Mouse (Mus musculus): ENCODE measurements around the gene Rnf11. TPM values are rescaled to one million over a fixed set of nuclear protein-coding genes. Genes with fewer than 3 reads are reported as not detected.

Rnf11 gene
- polyA plus RNA-seq, 1 experiment = 57.5 TPM

DNA sequence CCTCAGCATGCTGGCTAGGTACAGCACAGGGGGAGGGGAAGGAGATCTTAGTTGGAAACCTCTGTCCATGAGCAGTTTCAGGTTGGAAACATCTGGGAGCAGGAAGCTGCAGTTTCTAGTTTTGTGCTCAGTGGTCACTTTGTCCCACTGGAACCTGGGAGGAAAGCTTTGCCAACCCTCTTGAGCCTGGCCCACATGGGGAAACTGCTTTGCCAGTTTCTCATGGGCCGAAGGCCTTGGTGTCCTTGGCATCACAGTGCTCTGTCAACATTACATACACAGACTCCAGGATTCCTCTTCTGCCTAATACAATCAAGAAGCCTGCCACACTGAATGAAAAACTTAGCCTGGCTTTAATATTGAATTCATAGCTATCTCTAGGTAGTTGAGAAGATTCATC is 1.8 kb downstream of the Rnf11 start:
- DNase-seq = no peak
- Histone ChIP-seq H3K4me1 (ENCODE audit: control insufficient read depth, insufficient read depth, low read length) (0 out of 2 replicates have a peak, but pooled peaks cover under 1% of the 10 kb centered on the region), H3K36me3 (ENCODE audit: control insufficient read depth, insufficient read depth, low read length) (no peaks in the 10 kb centered on the region), H3K4me3 (ENCODE audit: insufficient read depth, low read depth, low read length) (no peak overlapping the region), H3K27me3 (replicated peaks; ENCODE audit: control insufficient read depth, insufficient read depth, low read length) (no peaks in the 10 kb centered on the region), H3K27ac (ENCODE audit: insufficient read depth, low read depth, low read length) (no peak overlapping the region)
- 84% methylated on average over 1 of the region's 1 CpGs for WGBS
- TF ChIP-seq POLR2A (IDR thresholded peaks at IDR 0.05; ENCODE audit: low read depth, low read length) (no peak), CTCF (conservative IDR thresholded peaks at IDR 0.05; ENCODE audit: insufficient read depth, insufficient read length, low read depth, low read length) (no peak)

DNA sequence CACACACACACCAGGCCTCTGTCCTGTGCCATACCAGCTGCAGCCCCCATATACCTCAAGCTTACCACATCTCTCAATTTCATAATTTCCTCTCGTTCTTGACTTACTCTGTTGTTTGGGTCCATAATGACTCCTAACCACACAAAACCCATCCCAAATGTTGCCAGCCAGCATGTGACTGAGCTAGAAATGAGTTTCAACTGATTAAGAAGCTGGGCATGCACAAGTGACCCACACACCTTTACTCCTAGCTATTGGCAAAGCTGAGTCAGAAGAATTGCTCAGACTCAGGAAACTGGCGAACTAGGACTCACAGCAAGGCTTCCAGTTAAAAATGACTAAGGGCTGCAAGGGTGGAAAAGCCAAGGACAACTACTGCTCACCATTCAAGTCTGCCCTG is 3.1 kb downstream of the Rnf11 start:
- H3K36me3 ChIP-seq (ENCODE audit: control insufficient read depth, insufficient read depth, low read length) = no peaks in the 10 kb centered on the region
- DNase-seq = no peak
- peaks cover 4% of the 10 kb centered on the region; the same call in 1 of the 2 replicates for H3K4me1 ChIP-seq (ENCODE audit: control insufficient read depth, insufficient read depth, low read length)
- 84% methylated on average over 2 of the region's 2 CpGs for WGBS
- H3K27ac ChIP-seq (ENCODE audit: insufficient read depth, low read depth, low read length) = no peak overlapping the region
- TF ChIP-seq CTCF (conservative IDR thresholded peaks at IDR 0.05; ENCODE audit: insufficient read depth, insufficient read length, low read depth, low read length) (no peak), POLR2A (IDR thresholded peaks at IDR 0.05; ENCODE audit: low read depth, low read length) (no peak)
- H3K4me3 ChIP-seq (ENCODE audit: insufficient read depth, low read depth, low read length) = no peak overlapping the region
- no peaks in the 10 kb centered on the region for H3K27me3 ChIP-seq (replicated peaks; ENCODE audit: control insufficient read depth, insufficient read depth, low read length)

DNA sequence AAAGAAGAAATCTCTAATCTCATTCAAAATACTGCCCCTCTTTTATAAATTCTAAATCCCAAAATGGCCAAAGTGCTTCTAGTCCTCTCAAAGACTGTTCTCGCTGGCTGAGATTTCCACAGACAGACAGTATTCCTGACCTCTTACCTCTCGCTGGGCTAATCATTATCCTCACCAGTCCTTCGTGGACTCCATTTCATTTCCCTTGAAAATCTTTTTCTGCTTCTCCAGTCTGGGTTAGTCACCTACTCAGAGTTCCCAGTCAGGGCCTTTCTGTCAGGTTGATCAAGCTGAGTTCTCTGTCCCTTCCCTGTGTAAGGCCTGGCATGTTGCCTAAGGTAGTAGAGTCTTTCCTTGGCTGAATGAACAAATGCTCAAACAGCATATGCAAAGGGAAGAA is 7.1 kb downstream of the Rnf11 start:
- peak overlapping the region; percentile 97 for H3K27ac ChIP-seq (ENCODE audit: insufficient read depth, low read depth, low read length)
- no peak for TF ChIP-seq CTCF (conservative IDR thresholded peaks at IDR 0.05; ENCODE audit: insufficient read depth, insufficient read length, low read depth, low read length)
- no peak for TF ChIP-seq POLR2A (IDR thresholded peaks at IDR 0.05; ENCODE audit: low read depth, low read length)
- no peaks in the 10 kb centered on the region for H3K27me3 ChIP-seq (replicated peaks; ENCODE audit: control insufficient read depth, insufficient read depth, low read length)

GRCm38 (mm10) chr4:109476554-109477014 is 7.9 kb downstream of the Rnf11 start:
- no peaks in the 10 kb centered on the region for H3K36me3 ChIP-seq (ENCODE audit: control insufficient read depth, insufficient read depth, low read length)
- peaks cover 17% of the 10 kb centered on the region for H3K4me1 ChIP-seq (ENCODE audit: control insufficient read depth, insufficient read depth, low read length)
- no peaks in the 10 kb centered on the region for H3K27me3 ChIP-seq (replicated peaks; ENCODE audit: control insufficient read depth, insufficient read depth, low read length)
- WGBS = 2% methylated on average over 39 of the region's 39 CpGs
- DNase-seq = peak; percentile 96
- peak overlapping the region; percentile 68 for H3K4me3 ChIP-seq (ENCODE audit: insufficient read depth, low read depth, low read length)
- TF ChIP-seq CTCF (conservative IDR thresholded peaks at IDR 0.05; ENCODE audit: insufficient read depth, insufficient read length, low read depth, low read length) (peak; percentile 24; the same call in 1 of the 2 replicates), POLR2A (IDR thresholded peaks at IDR 0.05; ENCODE audit: low read depth, low read length) (peak; percentile 46)
- H3K27ac ChIP-seq (ENCODE audit: insufficient read depth, low read depth, low read length) = peak overlapping the region; percentile 76

More for the DNA sequence above, 7.1 kb downstream of the Rnf11 start:
- peak; percentile 80 for DNase-seq
- Histone ChIP-seq H3K4me3 (ENCODE audit: insufficient read depth, low read depth, low read length) (no peak overlapping the region), H3K36me3 (ENCODE audit: control insufficient read depth, insufficient read depth, low read length) (no peaks in the 10 kb centered on the region), H3K4me1 (ENCODE audit: control insufficient read depth, insufficient read depth, low read length) (peaks cover 9% of the 10 kb centered on the region)
- 65% methylated on average over 3 of the region's 3 CpGs for WGBS

DNA sequence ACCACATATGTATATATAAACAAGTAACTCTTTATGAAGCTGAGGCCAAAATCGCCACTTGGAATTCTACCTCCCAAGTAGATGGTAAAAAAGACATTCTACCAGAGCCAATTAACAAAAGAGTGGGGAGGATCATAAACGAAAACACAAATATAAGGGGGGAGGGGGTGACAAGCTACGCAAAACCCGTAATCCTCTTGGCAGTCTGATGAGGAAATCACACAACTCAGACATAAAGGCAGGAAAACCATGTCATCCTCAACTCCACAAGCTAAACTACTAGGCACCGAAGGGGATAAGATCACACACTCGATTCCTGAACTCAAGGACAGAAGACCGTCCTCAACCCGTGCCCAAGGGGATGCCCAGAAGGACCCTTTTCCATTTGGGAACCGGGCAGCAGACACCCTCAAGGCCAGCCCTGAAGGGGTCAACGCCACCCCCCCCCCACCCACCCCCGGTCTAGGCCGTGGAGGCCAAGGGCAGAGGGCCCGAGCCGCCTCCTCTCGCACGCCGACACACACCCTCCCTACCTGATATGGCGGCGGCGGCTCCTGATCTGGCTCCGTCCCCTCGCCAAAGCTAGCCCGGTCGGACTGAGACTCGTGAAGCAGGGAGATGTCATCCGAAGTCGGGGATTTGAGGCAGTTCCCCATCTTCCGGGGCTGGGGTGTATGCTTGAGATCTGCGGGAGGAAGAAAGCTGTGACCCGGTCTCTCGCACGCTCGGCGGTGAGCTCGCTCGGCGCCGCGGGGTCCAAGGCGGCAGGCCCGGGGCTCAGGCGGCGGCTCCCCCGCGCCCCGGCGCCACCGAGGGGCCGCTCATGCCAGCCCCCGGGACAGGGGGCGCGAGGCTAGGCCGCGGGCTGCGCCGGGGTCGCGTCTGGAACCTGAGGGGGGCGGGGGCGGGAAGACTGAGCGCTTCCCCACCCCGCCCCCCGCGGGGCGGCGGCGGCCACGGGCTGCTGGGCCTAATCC is 8.7 kb downstream of the Rnf11 start:
- under 1% methylated on average over 61 of the region's 68 CpGs for WGBS

GRCm38 (mm10) chr4:109475078-109475477 is 9.4 kb downstream of the Rnf11 start:
- TF ChIP-seq POLR2A (IDR thresholded peaks at IDR 0.05; ENCODE audit: low read depth, low read length) = no peak
- no peak for TF ChIP-seq CTCF (conservative IDR thresholded peaks at IDR 0.05; ENCODE audit: insufficient read depth, insufficient read length, low read depth, low read length)
- Histone ChIP-seq H3K27ac (ENCODE audit: insufficient read depth, low read depth, low read length) (peak overlapping the region; percentile 23; the same call in 1 of the 2 replicates), H3K4me1 (ENCODE audit: control insufficient read depth, insufficient read depth, low read length) (peaks cover 18% of the 10 kb centered on the region)

More for the DNA sequence above, 8.7 kb downstream of the Rnf11 start:
- DNase-seq = peak; percentile 54
- TF ChIP-seq POLR2A (IDR thresholded peaks at IDR 0.05; ENCODE audit: low read depth, low read length) = no peak
- no peak for TF ChIP-seq CTCF (conservative IDR thresholded peaks at IDR 0.05; ENCODE audit: insufficient read depth, insufficient read length, low read depth, low read length)
- Histone ChIP-seq H3K36me3 (ENCODE audit: control insufficient read depth, insufficient read depth, low read length) (no peaks in the 10 kb centered on the region), H3K27ac (ENCODE audit: insufficient read depth, low read depth, low read length) (peak overlapping the region; percentile 83), H3K27me3 (replicated peaks; ENCODE audit: control insufficient read depth, insufficient read depth, low read length) (no peaks in the 10 kb centered on the region), H3K4me1 (ENCODE audit: control insufficient read depth, insufficient read depth, low read length) (peaks cover 18% of the 10 kb centered on the region), H3K4me3 (ENCODE audit: insufficient read depth, low read depth, low read length) (peak overlapping the region; percentile 68)

GRCm38 (mm10) chr4:109472566-109472965 is 12.0 kb downstream of the Rnf11 start:
- Histone ChIP-seq H3K36me3 (ENCODE audit: control insufficient read depth, insufficient read depth, low read length) (no peaks in the 10 kb centered on the region), H3K27me3 (replicated peaks; ENCODE audit: control insufficient read depth, insufficient read depth, low read length) (no peaks in the 10 kb centered on the region), H3K4me1 (ENCODE audit: control insufficient read depth, insufficient read depth, low read length) (peaks cover 17% of the 10 kb centered on the region), H3K4me3 (ENCODE audit: insufficient read depth, low read depth, low read length) (no peak overlapping the region), H3K27ac (ENCODE audit: insufficient read depth, low read depth, low read length) (peak overlapping the region; percentile 92)
- 68% methylated on average over 3 of the region's 3 CpGs for WGBS
- peak; percentile 67 for DNase-seq
- TF ChIP-seq CTCF (conservative IDR thresholded peaks at IDR 0.05; ENCODE audit: insufficient read depth, insufficient read length, low read depth, low read length) = no peak

More at GRCm38 (mm10) chr4:109475078-109475477, 9.4 kb downstream of the Rnf11 start:
- H3K4me3 ChIP-seq (ENCODE audit: insufficient read depth, low read depth, low read length) = no peak overlapping the region
- no peak for DNase-seq
- no peaks in the 10 kb centered on the region for H3K36me3 ChIP-seq (ENCODE audit: control insufficient read depth, insufficient read depth, low read length)
- no peaks in the 10 kb centered on the region for H3K27me3 ChIP-seq (replicated peaks; ENCODE audit: control insufficient read depth, insufficient read depth, low read length)
- WGBS = 31% methylated on average over 2 of the region's 2 CpGs

All from kidney, adult 2 months (tissue).